Mouse (Mus musculus) bone marrow, adult 2 months (tissue): ENCODE data around the gene Rpa1. TPM values are rescaled to one million over a fixed set of nuclear protein-coding genes. Genes with fewer than 3 reads are reported as not detected.
A peak's percentile ranks its signal among the peaks of the same experiment; 100 is the strongest.

Experiments
- H3K27ac ChIP-seq: fragments of 200-500 bp; 2 replicates; pipeline ENCODE4 v1.5.1; 2012; ENCODE audit warnings: low read depth, mild to moderate bottlenecking, control low read depth, inconsistent platforms, low read length; ENCODE audit not compliant: control insufficient read depth, poor library complexity, insufficient read depth
- H3K4me1 ChIP-seq: fragments of 200-500 bp; 2 replicates; pipeline ENCODE4 v1.6.1; 2011; ENCODE audit warnings: low read length; ENCODE audit not compliant: control insufficient read depth, insufficient read depth
- H3K4me3 ChIP-seq: fragments of 200-500 bp; replicated peaks from 2 replicates; pipeline ENCODE3; 2011; ENCODE audit warnings: mild to moderate bottlenecking, low read depth, low read length, control low read depth; ENCODE audit not compliant: control insufficient read depth
- CTCF ChIP-seq: fragments of 200-500 bp; IDR thresholded peaks from 2 replicates; pipeline ENCODE4 v1.5.1; 2011; ENCODE audit warnings: low read length, control low read depth; ENCODE audit not compliant: control insufficient read depth, insufficient read depth
- POLR2A ChIP-seq: fragments of 200-500 bp; IDR thresholded peaks from 2 replicates; pipeline ENCODE4 v1.6.1; 2011; ENCODE audit warnings: low read depth, mild to moderate bottlenecking, control low read depth, low read length, borderline replicate concordance; ENCODE audit not compliant: control insufficient read depth
- WGBS: fragments of 180-500 bp; shearing (Covaris S2); methylation state at CpG from one replicate; pipeline ENCODE4 v1.1.7; 2018; 5-methylcytosine and 5-hydroxymethylcytosine counted together
- polyA plus RNA-seq: library from polyadenylated mRNA; stranded (reverse); fragments of >200 nt; gene quantifications from 2 replicates; pipeline ENCODE4 v1.2.4, GENCODE M21; 2011; ENCODE audit warnings: low replicate concordance; ENCODE audit not compliant: missing spikeins, insufficient read depth, insufficient read length

Rpa1 gene
- polyA plus RNA-seq, 1 experiment = 40.3 TPM

DNA sequence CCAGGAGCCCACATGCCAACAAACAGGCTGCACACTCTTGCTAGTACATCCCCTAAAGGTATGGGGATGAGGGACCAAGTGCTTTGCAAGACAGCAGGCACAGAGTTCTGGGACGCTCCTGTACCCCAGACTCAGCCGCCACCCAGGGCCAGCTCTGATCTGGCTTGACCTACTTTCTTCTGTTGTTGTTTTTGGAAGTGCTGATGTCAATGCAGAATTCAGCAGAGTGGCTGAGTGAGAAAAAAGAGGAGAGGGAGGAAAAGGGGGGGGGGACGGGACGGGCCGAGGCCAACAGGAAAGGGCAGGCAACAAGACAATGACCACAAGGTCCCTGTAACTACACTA, 68.1 kb downstream of the Rpa1 start:
- Histone ChIP-seq H3K27ac (peak overlapping the region; percentile 16; the same call in 1 of the 2 replicates), H3K4me1 (peaks cover 3% of the 10 kb centered on the region; the same call in 1 of the 2 replicates), H3K4me3 (no peak overlapping the region)
- TF ChIP-seq CTCF = no peak
- TF ChIP-seq POLR2A = no peak
- 76% methylated on average over 5 of the region's 5 CpGs for WGBS

DNA sequence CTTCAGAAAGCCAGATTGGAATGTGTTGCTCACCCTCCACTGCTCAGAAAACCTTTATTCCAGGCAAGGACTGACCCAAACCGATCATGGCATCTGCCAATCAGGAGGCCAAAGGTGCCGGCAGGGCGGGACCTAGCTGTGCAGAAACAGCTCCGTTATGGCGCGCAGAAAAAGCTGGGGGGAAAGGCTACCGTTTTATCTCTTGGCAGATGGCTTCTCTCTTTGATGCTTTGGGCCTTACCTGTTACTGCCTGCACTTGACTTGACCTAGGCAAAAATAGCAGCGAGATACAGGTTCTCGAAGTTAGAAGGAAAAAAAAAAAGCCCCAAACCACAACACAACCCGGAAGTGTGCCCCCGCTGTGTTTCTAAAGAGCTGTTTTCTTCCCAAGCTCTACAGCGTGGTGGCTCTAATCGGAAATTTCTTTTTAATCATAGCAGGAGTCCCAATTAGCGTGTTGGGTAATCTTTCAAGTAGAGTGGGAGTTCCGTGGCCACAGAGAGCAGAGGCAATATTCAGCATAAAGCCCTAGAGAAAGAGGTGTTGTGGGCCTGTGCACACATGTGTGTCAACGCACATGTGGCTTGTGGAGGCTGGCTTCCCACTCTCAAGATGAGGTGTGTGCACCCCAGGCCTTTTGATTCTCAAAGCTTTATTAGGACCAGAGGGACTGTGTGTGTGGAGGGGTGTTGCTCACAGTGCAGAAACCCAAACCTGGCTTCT, 68.6 kb downstream of the Rpa1 start:
- peak overlapping the region; percentile 24 for H3K27ac ChIP-seq
- TF ChIP-seq CTCF (no peak), POLR2A (no peak)
- H3K4me3 ChIP-seq = peak overlapping the region; percentile 61
- WGBS = 3% methylated on average over 16 of the region's 16 CpGs
- H3K4me1 ChIP-seq = peaks cover 3% of the 10 kb centered on the region; the same call in 1 of the 2 replicates

DNA sequence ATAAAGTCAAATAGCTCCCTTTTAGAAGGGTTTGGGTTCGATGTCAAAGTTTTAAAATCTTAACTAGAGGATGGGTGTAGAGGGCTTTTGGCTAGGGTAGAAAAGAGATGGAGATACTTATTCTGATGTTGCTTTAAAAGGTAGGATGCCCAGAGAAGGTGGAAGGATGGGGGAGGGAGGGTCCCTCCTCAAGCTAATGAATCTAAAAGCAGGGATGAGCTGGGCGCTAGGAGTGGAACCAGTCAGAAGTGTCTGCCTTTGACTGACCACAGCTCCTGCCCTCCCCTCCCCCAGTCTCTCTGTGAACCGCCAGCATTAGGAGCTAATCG, 69.1 kb downstream of the Rpa1 start:
- Histone ChIP-seq H3K4me3 (peak overlapping the region; percentile 61), H3K27ac (peak overlapping the region; percentile 24), H3K4me1 (peaks cover 3% of the 10 kb centered on the region; the same call in 1 of the 2 replicates)
- TF ChIP-seq CTCF (no peak), POLR2A (no peak)
- 43% methylated on average over 4 of the region's 4 CpGs for WGBS

DNA sequence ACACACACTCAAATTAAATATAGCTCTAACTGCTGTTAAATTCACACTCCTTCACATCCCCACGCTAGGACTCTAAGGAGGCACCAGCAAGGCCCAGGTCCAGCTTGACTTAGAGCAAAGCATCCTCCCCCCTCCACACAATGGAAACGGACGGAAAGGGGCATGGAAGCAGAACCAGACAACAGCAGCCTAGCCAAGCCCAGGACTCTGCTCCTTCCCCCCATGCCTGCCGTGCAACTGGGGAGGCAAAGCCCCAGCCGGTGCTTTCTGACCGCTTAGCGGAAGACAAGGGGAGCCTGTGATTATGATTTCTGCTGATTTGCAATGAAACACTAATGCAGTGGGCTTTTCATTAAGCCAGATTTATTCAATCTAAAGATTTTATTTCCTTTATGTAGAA, 70.0 kb downstream of the Rpa1 start:
- TF ChIP-seq POLR2A = no peak
- no peak for TF ChIP-seq CTCF
- no peak overlapping the region for H3K27ac ChIP-seq
- WGBS = 87% methylated on average over 7 of the region's 7 CpGs
- H3K4me1 ChIP-seq = peaks cover 3% of the 10 kb centered on the region; the same call in 1 of the 2 replicates
- H3K4me3 ChIP-seq = no peak overlapping the region

DNA sequence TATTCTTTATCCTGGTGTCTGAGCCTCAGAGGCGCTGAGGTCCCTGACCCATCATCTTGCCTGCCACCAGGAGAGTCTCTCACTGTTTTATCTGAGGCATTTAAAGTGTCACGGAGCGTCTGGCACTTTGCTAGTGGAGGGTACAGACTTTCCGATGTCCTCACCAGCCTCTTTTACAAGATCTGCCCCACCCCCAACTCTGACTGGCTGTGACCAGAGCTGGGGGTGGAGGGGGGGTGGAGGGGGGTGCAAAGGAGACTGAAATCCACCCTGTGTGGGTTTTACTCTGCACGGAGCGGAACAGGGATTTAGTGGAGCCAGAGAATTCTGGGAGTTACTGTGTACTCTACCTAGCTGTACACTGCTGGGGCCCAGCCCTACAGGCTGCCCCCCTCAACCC, 73.1 kb downstream of the Rpa1 start:
- 87% methylated on average over 6 of the region's 6 CpGs for WGBS
- Histone ChIP-seq H3K4me3 (no peak overlapping the region), H3K4me1 (peaks cover 3% of the 10 kb centered on the region; the same call in 1 of the 2 replicates), H3K27ac (no peak overlapping the region)
- TF ChIP-seq CTCF = no peak
- TF ChIP-seq POLR2A = no peak

DNA sequence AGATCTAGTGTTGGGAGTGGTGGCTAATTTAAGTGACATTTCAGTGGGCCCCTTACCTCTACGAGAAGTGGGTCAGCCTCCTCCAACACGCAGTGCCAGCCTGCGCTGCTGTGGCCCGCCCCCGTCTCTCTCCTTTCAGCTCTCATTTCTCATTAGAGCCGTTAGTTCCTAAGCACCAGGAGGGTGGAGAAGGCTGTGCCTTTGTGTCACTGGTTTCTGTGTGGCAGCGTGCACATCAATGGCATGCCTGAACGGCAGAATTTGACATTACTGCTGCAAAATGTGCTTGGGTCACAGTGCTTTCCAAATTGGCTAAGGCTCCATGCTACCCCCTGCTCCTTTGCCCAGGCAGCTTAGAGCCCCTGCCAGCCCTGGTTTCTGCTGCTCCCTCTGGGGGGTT, 74.7 kb downstream of the Rpa1 start:
- 32% methylated on average over 8 of the region's 8 CpGs for WGBS
- Histone ChIP-seq H3K4me3 (no peak overlapping the region), H3K27ac (no peak overlapping the region), H3K4me1 (no peaks in the 10 kb centered on the region; the same call in 1 of the 2 replicates)
- no peak for TF ChIP-seq POLR2A
- no peak for TF ChIP-seq CTCF

DNA sequence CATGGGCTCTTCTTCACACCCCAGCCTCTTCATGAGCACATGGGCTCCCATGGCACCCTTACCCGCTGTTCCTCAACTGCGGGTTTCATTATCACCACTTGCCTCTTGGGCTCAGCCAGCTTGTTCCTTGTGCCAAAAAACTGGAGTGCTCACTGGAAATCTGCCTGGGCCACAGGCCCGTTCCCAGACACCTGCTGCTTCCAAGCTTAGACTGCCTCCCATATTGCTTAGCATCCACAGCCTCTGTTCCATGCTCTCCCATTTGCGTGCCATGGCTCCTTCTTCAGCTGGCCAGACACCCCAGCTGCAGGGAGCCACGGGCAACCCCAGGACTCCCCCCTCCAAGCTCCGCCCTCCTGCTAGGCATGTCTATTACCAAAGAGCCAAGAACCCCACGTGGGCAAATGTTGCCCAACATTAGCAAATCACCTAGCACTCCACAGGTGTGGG, 77.1 kb downstream of the Rpa1 start:
- no peak for TF ChIP-seq POLR2A
- no peak for TF ChIP-seq CTCF
- WGBS = 51% methylated on average over 7 of the region's 7 CpGs
- H3K4me1 ChIP-seq = no peaks in the 10 kb centered on the region; the same call in 1 of the 2 replicates
- H3K4me3 ChIP-seq = no peak overlapping the region
- H3K27ac ChIP-seq = no peak overlapping the region

DNA sequence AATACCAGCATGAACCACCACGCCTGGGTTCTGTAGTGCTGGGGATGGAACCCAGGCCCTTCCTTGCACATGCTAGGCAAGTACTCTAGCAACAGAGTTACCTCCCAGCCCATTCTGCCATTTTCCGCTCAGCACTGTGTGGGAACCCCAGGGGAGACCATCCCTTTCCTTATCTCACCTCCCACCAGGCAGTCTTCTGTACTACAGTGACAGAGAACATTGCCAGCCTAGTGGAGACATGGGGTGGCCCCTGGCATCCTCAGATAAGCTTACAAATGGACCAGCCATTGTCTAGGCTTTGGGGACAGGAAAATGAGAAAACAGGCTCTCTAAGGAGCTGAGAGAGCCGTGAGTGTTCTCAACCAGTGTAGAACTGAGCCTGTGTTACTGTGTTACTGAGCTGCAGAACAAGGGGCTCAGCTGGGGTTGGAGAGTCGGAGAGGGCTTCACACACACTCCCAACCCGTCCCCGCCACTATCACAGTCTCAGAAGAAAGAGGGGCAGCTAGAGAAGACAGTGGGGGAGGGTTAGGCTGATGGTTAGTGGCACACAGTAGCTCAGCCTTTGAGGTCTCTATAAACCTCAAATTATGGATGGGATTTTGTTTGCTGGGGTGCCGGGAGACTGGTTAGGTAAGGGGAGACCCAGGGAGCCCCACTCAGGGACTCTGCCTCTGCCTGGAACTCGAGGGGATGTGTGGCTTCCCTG, 77.7 kb downstream of the Rpa1 start:
- Histone ChIP-seq H3K4me3 (no peak overlapping the region), H3K4me1 (no peaks in the 10 kb centered on the region; the same call in 1 of the 2 replicates), H3K27ac (no peak overlapping the region)
- TF ChIP-seq CTCF (no peak), POLR2A (no peak)
- 61% methylated on average over 8 of the region's 8 CpGs for WGBS

DNA sequence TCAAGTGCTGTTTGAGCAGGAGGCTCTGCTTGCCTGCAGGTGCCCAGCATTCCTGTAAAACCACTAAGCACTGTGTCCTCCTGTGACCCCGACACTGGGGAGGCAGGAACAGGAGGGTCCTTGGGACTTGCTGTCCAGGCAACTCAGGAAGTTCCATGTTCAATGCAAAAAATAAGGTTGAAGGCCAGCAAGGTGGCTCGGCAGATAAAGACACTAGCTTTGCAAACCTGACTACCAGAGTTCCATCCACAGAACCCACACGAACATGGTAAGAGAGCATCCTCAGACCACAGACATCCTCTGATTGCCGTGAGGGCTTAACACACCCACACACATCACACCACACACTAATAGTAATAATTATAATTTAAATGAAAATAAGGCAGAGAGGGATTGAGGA, 78.9 kb downstream of the Rpa1 start:
- Histone ChIP-seq H3K4me1 (no peaks in the 10 kb centered on the region; the same call in 1 of the 2 replicates), H3K27ac (no peak overlapping the region), H3K4me3 (no peak overlapping the region)
- 57% methylated on average over 4 of the region's 4 CpGs for WGBS
- TF ChIP-seq CTCF (no peak), POLR2A (no peak)
